9 mouse cellular contexts compared by ENCODE assay signal in the genomic region with DNA sequence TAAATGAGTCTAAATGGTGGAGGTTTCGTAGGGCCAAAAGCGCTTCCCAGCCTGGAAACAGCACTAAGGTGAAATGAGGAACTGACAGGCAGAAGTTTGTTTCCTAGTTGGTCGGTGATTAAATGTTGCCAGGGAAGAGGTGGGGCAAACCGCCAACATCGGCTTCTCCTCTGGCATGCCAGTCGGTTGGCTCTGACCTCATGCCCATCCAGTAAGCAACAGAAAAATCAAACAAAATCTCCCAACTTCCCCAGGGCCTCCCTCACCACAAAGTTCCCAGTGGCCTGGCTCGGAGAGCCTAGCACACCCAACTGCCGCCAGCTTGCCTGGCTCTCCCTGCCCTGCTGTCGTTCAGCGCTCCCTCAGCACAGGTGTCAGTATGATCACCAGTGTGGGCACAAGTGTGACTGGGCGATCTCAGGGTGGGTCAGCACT. TPM values are rescaled to one million over a fixed set of nuclear protein-coding genes. Genes with fewer than 3 reads are reported as not detected.
DNase-seq lines count a peak whose midpoint lies in the region; ATAC-seq and TF ChIP-seq lines count a peak whose summit lies in the region.
"Had no signal": no experiment of that assay in that cellular context is flagged by ENCODE, and none has a peak within 500 bp of the region (broad histone marks: within the 10 kb centered on the region; RNA-seq: fewer than 3 reads in every experiment).

No protein-coding gene starts in this region.

- H3K27ac ChIP-seq in midbrain, embryonic 10.5 days (replicated peaks), result no peak overlapping the region
- H3K27ac ChIP-seq: midbrain, embryonic 12.5 days had no signal

- peaks cover 3% of the 10 kb centered on the region for H3K36me3 ChIP-seq in megakaryocyte, embryonic 14.5 days (replicated peaks; ENCODE audit: low read length)
- H3K36me3 ChIP-seq in midbrain, embryonic 10.5 days, result no peaks in the 10 kb centered on the region
- H3K36me3 ChIP-seq: midbrain, embryonic 12.5 days had no signal

- H3K4me3 ChIP-seq in megakaryocyte, embryonic 14.5 days (replicated peaks), result peak overlapping the region; percentile 54
- H3K4me3 ChIP-seq in midbrain, embryonic 10.5 days, result no peak overlapping the region
- H3K4me3 ChIP-seq: midbrain, embryonic 12.5 days had no signal

- no peaks in the 10 kb centered on the region for H3K27me3 ChIP-seq in Patski
- H3K27me3 ChIP-seq in megakaryocyte, embryonic 14.5 days (replicated peaks), result peaks cover 2% of the 10 kb centered on the region
- no peaks in the 10 kb centered on the region for H3K27me3 ChIP-seq in midbrain, embryonic 10.5 days (ENCODE audit: low read depth, poor library complexity, severe bottlenecking)
- H3K27me3 ChIP-seq: midbrain, embryonic 12.5 days had no signal

- 0 out of 2 replicates have a peak, but pooled peaks cover 7% of the 10 kb centered on the region for H3K9me3 ChIP-seq in megakaryocyte, embryonic 14.5 days
- no peaks in the 10 kb centered on the region for H3K9me3 ChIP-seq in midbrain, embryonic 10.5 days (replicated peaks)
- H3K9me3 ChIP-seq: midbrain, embryonic 12.5 days had no signal

- CTCF ChIA-PET in Patski (lab: Charles Lee), result interaction anchor here (1.2 kb wide), 1 partner anchor 94 kb away, joined by 4 read pairs; no protein-coding TSS in a partner anchor

- ATAC-seq in Patski, result peak; percentile 68

- TF ChIP-seq CTCF in Patski (IDR thresholded peaks at IDR 0.05), result no peak

- in situ Hi-C loops in Patski (cut with MboI; ENCODE audit: low pct_unique_long_range_greater_than_20kb), result no loop called here

- 92% methylated on average over 11 of the region's 11 CpGs for WGBS in midbrain, embryonic 10.5 days

- peak; percentile 46 to 60 for DNase-seq in layer of hippocampus, postnatal 14 days (ENCODE audit: low spot score in 2 of 2)
- no peak for DNase-seq in layer of hippocampus, adult 9-10 months (ENCODE audit: low spot score)
- DNase-seq in Patski (ENCODE audit: low read depth, low spot score), result peak; percentile 75
- peak; percentile 56 to 66 for DNase-seq in cerebellum, postnatal 14 days
- no peak for DNase-seq in spleen, postnatal 14 days (ENCODE audit: low spot score in 2 of 2)
- no peak for DNase-seq in thymus, adult 18-20 months
- DNase-seq in midbrain, embryonic 10.5 days (ENCODE audit: low spot score), result no peak

- POLR2A ChIA-PET in Patski (lab: Charles Lee), result interaction anchor here (0.8 to 1.0 kb wide), 2 partner anchors 13 to 133 kb away, joined by 3 to 4 read pairs; no protein-coding TSS in a partner anchor

- H3K4me1 ChIP-seq in megakaryocyte, embryonic 14.5 days, result peaks cover 22% of the 10 kb centered on the region
- H3K4me1 ChIP-seq in midbrain, embryonic 10.5 days, result peaks cover 9% of the 10 kb centered on the region; the same call in 1 of the 2 replicates

RNA-seq across cellular contexts. Expression of a gene that starts 31.3 kb away (rescaled TPM):
- 10 to 100 TPM in 1 of 2 experiments, 1 to 10 TPM in 1; 8.8 to 10.3 TPM for total RNA-seq in layer of hippocampus, postnatal 14 days (2021)
- 52.8 TPM for polyA plus RNA-seq in Patski (2021)
- 1.7 and 1.8 TPM in 2 replicates for polyA plus RNA-seq in megakaryocyte, embryonic 14.5 days (2012; ENCODE audit: insufficient read depth, low replicate concordance)
- polyA plus RNA-seq in midbrain, embryonic 10.5 days (2016; fragmentation: Nextera tagmentation; extraction: Ambion mirVana), result 4.7 and 4.8 TPM in 2 replicates

Comparison
In these comparisons a context has a peak if more than half of its experiments do, and no peak if none do; other contexts are left out.
1. DNase-seq: peak in layer of hippocampus, postnatal 14 days (2 of 2), Patski (single experiment) and cerebellum, postnatal 14 days (2 of 2); none in layer of hippocampus, adult 9-10 months (single experiment), spleen, postnatal 14 days (0 of 2), thymus, adult 18-20 months (0 of 2) and midbrain, embryonic 10.5 days (single experiment).